In genomic region chr2:149983107-149983506, GRCm38 (mm10) we compare ENCODE assay signal across 21 mouse cellular contexts.
"Had no signal": no experiment of that assay in that cellular context is flagged by ENCODE, and none has a peak within 500 bp of the region (broad histone marks: within the 10 kb centered on the region; RNA-seq: fewer than 3 reads in every experiment).

No protein-coding gene starts in this region.

- H3K27ac ChIP-seq: midbrain, embryonic 10.5 days; midbrain, embryonic 12.5 days; neural tube, embryonic 13.5 days; neural tube, embryonic 15.5 days; stomach, embryonic 15.5 days; stomach, postnatal 0 days had no signal

- H3K27me3 ChIP-seq: midbrain, embryonic 12.5 days; neural tube, embryonic 13.5 days; neural tube, embryonic 15.5 days; stomach, embryonic 15.5 days had no signal

- H3K4me2 ChIP-seq: lung, embryonic 14.5 days; midbrain, embryonic 12.5 days; neural tube, embryonic 13.5 days; neural tube, embryonic 15.5 days; stomach, embryonic 15.5 days had no signal

- ATAC-seq: midbrain, embryonic 16.5 days had no signal

- H3K4me1 ChIP-seq: midbrain, embryonic 12.5 days; neural tube, embryonic 13.5 days; neural tube, embryonic 15.5 days; stomach, embryonic 15.5 days had no signal

- H3K36me3 ChIP-seq: midbrain, embryonic 10.5 days; midbrain, embryonic 12.5 days; neural tube, embryonic 13.5 days; neural tube, embryonic 15.5 days; stomach, embryonic 15.5 days had no signal

- H3K9ac ChIP-seq: lung, embryonic 14.5 days; midbrain, embryonic 12.5 days; neural tube, embryonic 13.5 days; neural tube, embryonic 15.5 days; stomach, embryonic 15.5 days had no signal

- H3K9me3 ChIP-seq: midbrain, embryonic 10.5 days; midbrain, embryonic 12.5 days; neural tube, embryonic 13.5 days; neural tube, embryonic 15.5 days; stomach, embryonic 15.5 days had no signal

- DNase-seq: lung, adult 18-20 months; lung, embryonic 14.5 days; lung, postnatal 10 days; lung, postnatal 4 days; midbrain, embryonic 14.5 days; retina, postnatal 1 day; right cerebral cortex, adult 18-20 months; right cerebral cortex, postnatal 25 days; right cerebral cortex, postnatal 4 days; spleen, adult 18-20 months; thymus, adult 2 months; thymus, postnatal 25 days; thymus, postnatal 4 days had no signal

- H3K4me3 ChIP-seq: midbrain, embryonic 10.5 days; midbrain, embryonic 12.5 days; myocyte; neural tube, embryonic 13.5 days; neural tube, embryonic 15.5 days; stomach, embryonic 15.5 days had no signal
